Mouse (Mus musculus) lung, embryonic 14.5 days (tissue): Measurements from ENCODE around the gene Nfam1. TPM values are rescaled to one million over a fixed set of nuclear protein-coding genes. Genes with fewer than 3 reads are reported as not detected.

Source experiments
- ATAC-seq: fragments of 200-750 bp; cut with Nextera tagmentation; 2 replicates; pipeline ENCODE4 v1.8.0; 2017; ENCODE audit warnings: mild to moderate bottlenecking, moderate TSS enrichment, moderate library complexity; ENCODE audit not compliant: insufficient read depth
- DNase-seq: peaks from one replicate; pipeline ENCODE4 v3.0.0-alpha.2; 2015
- H3K27ac ChIP-seq: fragments of 300-500 bp; sonication (generic); 2 replicates; pipeline ENCODE4 v1.5.1; 2014; ENCODE audit warnings: low read depth, mild to moderate bottlenecking, moderate library complexity
- H3K27me3 ChIP-seq: fragments of 300-500 bp; sonication (generic); 2 replicates; pipeline ENCODE4 v1.6.1; 2014; ENCODE audit warnings: low read length, control low read depth; ENCODE audit not compliant: insufficient read depth
- H3K36me3 ChIP-seq: fragments of 300-500 bp; sonication (generic); 2 replicates; pipeline ENCODE4 v1.6.1; 2014; ENCODE audit warnings: control low read depth; ENCODE audit not compliant: insufficient read depth
- H3K4me1 ChIP-seq: fragments of 300-500 bp; sonication (generic); 2 replicates; pipeline ENCODE4 v1.6.1; 2014; ENCODE audit warnings: antibody characterized with exemption, control low read depth; ENCODE audit not compliant: insufficient read depth
- H3K4me2 ChIP-seq: fragments of 300-500 bp; sonication (generic); 2 replicates; pipeline ENCODE4 v1.6.1; 2014; ENCODE audit warnings: mild to moderate bottlenecking
- H3K4me3 ChIP-seq: fragments of 300-500 bp; sonication (generic); 2 replicates; pipeline ENCODE4 v1.5.1; 2014; ENCODE audit warnings: low read depth, low read length
- H3K9ac ChIP-seq: fragments of 300-500 bp; sonication (generic); 2 replicates; pipeline ENCODE4 v1.6.1; 2014
- H3K9me3 ChIP-seq: fragments of 300-500 bp; sonication (generic); 2 replicates; pipeline ENCODE4 v1.6.1; 2016; ENCODE audit warnings: low read depth, low read length, control low read depth
- CTCF ChIP-seq: IDR thresholded peaks from 2 replicates; pipeline ENCODE4 v1.5.1; 2016; ENCODE audit warnings: antibody characterized with exemption, low read depth
- WGBS: fragments of 180-500 bp; shearing (Covaris S2); extraction: QIAGEN DNeasy Blood & Tissue Kit; methylation state at CpG from one replicate; pipeline ENCODE4 v1.1.7; 2014; 5-methylcytosine and 5-hydroxymethylcytosine counted together
- polyA plus RNA-seq: library from polyadenylated mRNA; unstranded; fragments of >200 nt; fragmentation: Nextera tagmentation; extraction: Ambion mirVana; gene quantifications from 2 replicates; pipeline ENCODE4 v1.2.1, GENCODE M21; 2014

The Nfam1 gene
- polyA plus RNA-seq, 1 experiment from 2014 or later: 3.6 TPM

DNA sequence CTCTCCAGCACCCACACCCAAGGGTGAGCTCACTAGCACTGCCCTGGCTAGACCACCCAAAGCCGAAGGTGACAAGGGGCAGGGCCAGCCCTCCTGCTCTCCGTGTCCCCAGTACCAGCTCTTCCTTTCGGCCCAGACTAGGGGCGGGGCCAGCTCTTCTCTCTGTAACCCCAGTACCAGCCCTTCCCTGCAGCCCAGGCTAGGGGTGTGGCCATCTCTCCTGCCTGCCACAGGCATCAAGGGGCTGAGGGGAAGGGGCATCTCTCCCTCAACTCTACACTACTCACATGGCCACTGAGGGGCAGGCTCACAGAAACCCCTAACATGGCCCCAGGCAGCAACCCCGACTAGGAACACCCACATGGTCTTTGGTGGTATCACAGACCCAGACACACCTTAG lies 28.6 kb upstream of the Nfam1 start:
- peak; percentile 50 for ATAC-seq
- WGBS: 16% methylated on average over 5 of the region's 5 CpGs

DNA sequence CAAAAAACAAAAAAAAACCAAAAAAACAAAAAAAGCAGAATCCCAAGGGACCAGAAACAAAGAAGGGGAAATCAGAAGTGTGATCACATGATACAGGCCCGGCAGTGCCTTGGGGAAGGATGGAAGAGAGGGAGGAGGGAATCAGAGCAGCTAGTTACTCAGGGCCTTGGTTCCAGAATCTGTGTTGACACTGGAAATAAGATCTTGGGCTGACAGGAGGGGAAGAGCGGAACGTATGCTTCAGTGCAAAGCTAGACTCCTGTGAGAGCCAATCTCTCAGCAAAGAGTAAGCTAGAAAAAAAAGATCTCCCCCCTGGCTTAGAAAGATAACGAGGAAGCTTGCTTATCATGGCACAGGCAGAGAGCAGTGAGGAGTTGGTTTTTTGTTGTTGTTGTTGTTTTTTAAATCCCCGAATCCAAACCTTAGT lies 26.1 kb upstream of the Nfam1 start:
- Histone ChIP-seq H3K27ac (no peak overlapping the region), H3K4me1 (no peaks in the 10 kb centered on the region), H3K36me3 (no peaks in the 10 kb centered on the region), H3K4me2 (no peak overlapping the region), H3K9ac (no peak overlapping the region), H3K9me3 (no peaks in the 10 kb centered on the region), H3K27me3 (no peaks in the 10 kb centered on the region), H3K4me3 (no peak overlapping the region)
- DNase-seq (no peak), ATAC-seq (no peak)
- no peak for TF ChIP-seq CTCF
- 40% methylated on average over 5 of the region's 5 CpGs for WGBS

More for the DNA sequence above, 28.6 kb upstream of the Nfam1 start:
- H3K27me3 ChIP-seq: no peaks in the 10 kb centered on the region
- H3K36me3 ChIP-seq: no peaks in the 10 kb centered on the region
- H3K9me3 ChIP-seq: no peaks in the 10 kb centered on the region
- TF ChIP-seq CTCF: no peak
- H3K4me1 ChIP-seq: no peaks in the 10 kb centered on the region
- H3K4me3 ChIP-seq: no peak overlapping the region
- no peak overlapping the region for H3K4me2 ChIP-seq
- no peak overlapping the region for H3K9ac ChIP-seq
- no peak overlapping the region for H3K27ac ChIP-seq
- no peak for DNase-seq

DNA sequence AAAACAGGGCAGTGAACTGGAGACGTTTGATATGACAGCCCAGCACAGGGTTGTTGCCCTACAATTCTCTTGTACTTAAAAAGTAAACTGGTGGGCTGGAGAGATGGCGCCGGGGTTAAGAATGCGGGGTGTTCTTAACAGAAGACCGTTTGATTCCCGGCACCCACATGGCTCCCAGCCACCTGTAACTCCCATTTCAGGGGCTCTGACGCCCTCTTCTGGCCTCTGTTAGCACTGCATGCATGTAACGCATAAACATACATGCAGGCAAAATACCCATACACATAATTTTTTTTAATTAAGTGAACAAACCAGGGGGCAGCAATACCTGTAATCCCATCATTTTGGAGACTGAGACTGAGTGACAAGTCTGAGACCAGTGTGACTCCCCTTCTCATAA lies 24.4 kb upstream of the Nfam1 start:
- no peak overlapping the region for H3K9ac ChIP-seq
- DNase-seq (no peak), ATAC-seq (no peak)
- peak; percentile 38 for TF ChIP-seq CTCF
- no peak overlapping the region for H3K4me2 ChIP-seq
- no peaks in the 10 kb centered on the region for H3K9me3 ChIP-seq
- H3K4me1 ChIP-seq: no peaks in the 10 kb centered on the region
- no peaks in the 10 kb centered on the region for H3K27me3 ChIP-seq
- no peak overlapping the region for H3K4me3 ChIP-seq
- no peak overlapping the region for H3K27ac ChIP-seq
- WGBS: 73% methylated on average over 8 of the region's 8 CpGs
- H3K36me3 ChIP-seq: no peaks in the 10 kb centered on the region

DNA sequence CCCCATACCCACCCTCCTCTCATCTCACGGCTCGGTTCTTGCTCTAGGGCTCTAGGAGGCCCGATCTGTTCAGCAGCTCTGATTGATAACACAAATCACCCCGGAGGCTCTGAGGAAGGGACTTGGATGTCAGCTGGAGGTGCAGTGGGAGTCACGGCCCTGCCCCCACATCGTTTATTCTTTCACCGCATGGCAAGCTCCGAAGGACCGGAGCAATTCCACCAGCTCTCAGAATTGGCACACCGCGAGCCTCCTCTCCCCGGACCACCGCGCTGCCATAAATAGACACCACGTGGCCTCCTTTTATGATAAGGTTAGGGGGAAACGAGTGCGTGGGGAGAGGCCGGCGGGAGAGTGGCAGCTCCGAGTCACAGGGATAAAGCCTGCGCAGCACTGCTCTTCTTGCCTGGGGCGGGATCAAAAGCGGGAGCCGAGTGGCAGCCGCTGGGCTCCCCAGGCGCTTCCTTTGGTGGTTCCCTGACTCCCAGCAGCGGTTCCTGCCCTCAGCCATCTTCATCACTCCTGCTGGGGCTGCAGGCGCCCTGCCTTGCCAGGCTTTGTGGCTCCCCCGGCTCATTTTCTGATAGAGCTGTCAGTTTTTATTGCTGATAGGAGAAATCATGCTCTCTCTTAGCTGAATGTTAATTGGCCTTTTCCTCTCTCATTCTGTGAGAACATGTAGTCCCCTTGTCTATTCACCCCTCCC lies 23.4 kb upstream of the Nfam1 start:
- 1% methylated on average over 29 of the region's 29 CpGs for WGBS
- H3K9ac ChIP-seq: peak overlapping the region; percentile 49
- TF ChIP-seq CTCF: no peak
- no peaks in the 10 kb centered on the region for H3K27me3 ChIP-seq
- DNase-seq: peak; percentile 54
- no peaks in the 10 kb centered on the region for H3K4me1 ChIP-seq
- no peaks in the 10 kb centered on the region for H3K36me3 ChIP-seq
- no peak overlapping the region for H3K27ac ChIP-seq
- no peaks in the 10 kb centered on the region for H3K9me3 ChIP-seq
- peak; percentile 52; the same call in 1 of the 2 replicates for ATAC-seq
- H3K4me3 ChIP-seq: peak overlapping the region; percentile 31
- peak overlapping the region; percentile 78 for H3K4me2 ChIP-seq

DNA sequence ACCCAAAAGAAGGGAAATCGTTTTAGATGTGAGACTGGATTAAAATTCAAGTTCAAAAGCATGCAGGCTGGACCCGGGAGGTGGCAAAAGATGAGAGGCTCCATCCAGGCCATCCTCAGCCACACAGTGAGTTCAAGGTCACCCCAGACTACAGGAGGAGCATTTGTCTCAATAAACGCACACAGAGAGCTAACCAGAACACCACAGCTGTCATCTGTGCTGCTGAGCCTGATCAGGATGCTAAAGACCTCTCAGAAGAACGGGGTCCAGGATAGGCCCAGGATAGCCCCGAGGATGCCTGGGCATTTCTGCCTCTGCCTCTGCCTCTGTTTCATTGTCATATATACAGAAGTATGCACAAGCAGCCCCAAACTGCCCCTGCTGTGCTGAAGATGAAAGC lies 22.5 kb upstream of the Nfam1 start:
- H3K27me3 ChIP-seq: no peaks in the 10 kb centered on the region
- no peak overlapping the region for H3K4me3 ChIP-seq
- ATAC-seq (no peak), DNase-seq (no peak)
- H3K27ac ChIP-seq: no peak overlapping the region
- no peak overlapping the region for H3K4me2 ChIP-seq
- WGBS: 42% methylated on average over 5 of the region's 5 CpGs
- no peaks in the 10 kb centered on the region for H3K36me3 ChIP-seq
- no peak for TF ChIP-seq CTCF
- no peaks in the 10 kb centered on the region for H3K4me1 ChIP-seq
- no peaks in the 10 kb centered on the region for H3K9me3 ChIP-seq
- no peak overlapping the region for H3K9ac ChIP-seq

DNA sequence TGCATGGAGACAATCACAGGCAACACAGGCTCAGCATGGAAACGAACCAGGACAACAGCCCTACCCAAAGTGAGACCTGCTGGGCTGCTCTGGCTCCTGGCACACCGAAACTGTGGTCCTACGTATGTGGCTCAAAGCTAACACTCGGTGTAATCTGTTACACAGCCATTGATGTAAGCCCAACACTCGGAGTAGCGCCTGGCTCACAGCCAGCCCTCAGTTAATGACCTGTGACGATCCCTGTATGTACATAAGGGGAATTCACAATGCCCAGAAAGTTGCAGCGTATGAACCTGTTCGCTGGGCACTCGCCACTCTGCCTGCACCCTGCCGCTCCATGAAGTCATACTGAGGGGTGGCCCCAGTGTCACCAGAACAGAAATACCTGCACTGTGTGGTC lies 20.2 kb upstream of the Nfam1 start:
- Histone ChIP-seq H3K27ac (no peak overlapping the region), H3K4me3 (no peak overlapping the region), H3K27me3 (no peaks in the 10 kb centered on the region), H3K4me1 (no peaks in the 10 kb centered on the region), H3K9me3 (no peaks in the 10 kb centered on the region), H3K4me2 (no peak overlapping the region), H3K9ac (no peak overlapping the region), H3K36me3 (no peaks in the 10 kb centered on the region)
- peak; percentile 79 for DNase-seq
- no peak for TF ChIP-seq CTCF
- WGBS: 28% methylated on average over 11 of the region's 11 CpGs
- ATAC-seq: no peak

DNA sequence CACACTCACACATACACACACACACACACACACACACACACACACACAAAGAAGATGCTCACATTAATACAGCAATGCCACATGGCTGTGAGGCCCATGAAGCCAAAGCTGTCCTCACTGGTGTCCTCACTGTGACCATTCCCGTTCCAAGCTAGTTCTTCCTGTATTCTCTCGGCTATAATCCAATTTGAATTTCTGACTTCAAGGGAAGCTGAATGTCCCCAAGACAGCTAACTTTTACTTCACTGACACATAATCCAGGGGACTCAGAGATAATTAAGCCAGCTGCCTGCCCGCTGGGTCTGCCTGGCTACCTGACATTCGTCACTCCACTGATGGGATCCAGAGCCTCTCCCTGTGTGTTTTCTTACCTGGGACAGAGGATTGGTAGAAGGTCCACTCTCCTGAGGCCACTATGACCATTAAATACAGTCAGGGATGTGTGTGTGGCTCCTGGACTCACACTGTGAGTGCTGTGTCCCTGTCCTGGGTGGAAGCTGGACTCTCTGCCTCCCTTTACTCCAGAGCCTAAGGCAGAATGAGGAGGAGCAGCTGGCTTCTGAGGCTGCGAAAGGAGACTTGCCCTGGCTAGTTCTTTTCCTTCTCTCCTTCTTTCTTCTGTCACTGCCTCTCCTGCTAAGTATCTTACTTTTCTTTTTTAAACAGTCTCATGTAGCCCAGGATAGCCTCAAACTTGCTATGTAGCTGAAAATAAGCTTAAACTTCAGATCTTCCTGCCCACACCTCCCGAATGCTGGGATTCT lies 19.4 kb upstream of the Nfam1 start:
- Histone ChIP-seq H3K27me3 (no peaks in the 10 kb centered on the region), H3K9ac (no peak overlapping the region), H3K4me2 (no peak overlapping the region), H3K4me3 (no peak overlapping the region), H3K36me3 (no peaks in the 10 kb centered on the region), H3K9me3 (no peaks in the 10 kb centered on the region), H3K4me1 (no peaks in the 10 kb centered on the region), H3K27ac (no peak overlapping the region)
- ATAC-seq (no peak), DNase-seq (no peak)
- WGBS: 63% methylated on average over 6 of the region's 6 CpGs
- TF ChIP-seq CTCF: no peak
